8 mouse cellular contexts compared by ENCODE assay signal in the genomic region with DNA sequence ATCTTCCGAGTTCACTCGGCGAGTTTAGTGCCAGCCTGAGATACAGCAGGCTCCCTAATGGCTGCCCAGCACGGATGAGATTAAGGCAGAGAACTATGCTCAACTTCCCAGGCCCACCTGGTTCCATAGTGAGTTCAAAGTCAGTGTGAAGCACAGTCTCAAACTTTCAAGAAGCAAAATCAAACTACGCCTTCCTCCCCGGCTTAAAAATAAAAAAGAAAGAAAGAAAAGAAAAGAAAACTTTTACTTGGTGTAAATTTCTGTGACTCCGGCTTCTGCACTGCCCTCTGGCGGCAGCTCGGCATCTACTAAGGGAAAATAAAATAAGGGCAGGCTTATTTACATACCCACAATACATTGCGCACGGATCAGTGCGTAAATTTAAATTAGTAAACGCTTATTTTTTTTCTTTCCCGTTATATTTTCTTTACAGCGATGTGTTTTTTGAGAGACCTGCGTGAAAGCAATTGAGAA. TPM values are rescaled to one million over a fixed set of nuclear protein-coding genes. Genes with fewer than 3 reads are reported as not detected.
A peak's percentile ranks its signal among the peaks of the same experiment; 100 is the strongest.
DNase-seq lines count a peak whose midpoint lies in the region; ATAC-seq and TF ChIP-seq lines count a peak whose summit lies in the region.

No protein-coding gene starts in this region.

- no peak for ATAC-seq in Patski
- peak; percentile 52 for ATAC-seq in hindbrain, embryonic 13.5 days (ENCODE audit: low FRiP score)

- H3K9me3 ChIP-seq in hindbrain, embryonic 13.5 days = no peaks in the 10 kb centered on the region

- POLR2A ChIA-PET in Patski (lab: Charles Lee) = interaction anchor here (0.5 to 0.9 kb wide), 2 partner anchors 21 to 27 kb away, joined by 3 read pairs; no protein-coding TSS in a partner anchor

- TF ChIP-seq CTCF in Patski (IDR thresholded peaks at IDR 0.05) = peak; percentile 73

- H3K4me1 ChIP-seq in hindbrain, embryonic 13.5 days (replicated peaks) = peaks cover 5% of the 10 kb centered on the region; the same call in 1 of the 2 replicates

- peak; percentile 65 for DNase-seq in Patski (ENCODE audit: low read depth, low spot score)
- DNase-seq in cerebellum, adult 9-11 months = peak; percentile 72
- peak; percentile 50 to 77 for DNase-seq in frontal cortex, postnatal 14 days (ENCODE audit: low spot score in 2 of 2)
- peak; percentile 49 to 89 for DNase-seq in layer of hippocampus, postnatal 25 days (ENCODE audit: extremely low spot score in 1 of 2, low spot score in 1 of 2)
- DNase-seq in lung, postnatal 25 days (ENCODE audit: low spot score) = peak; percentile 89
- peak; percentile 80 for DNase-seq in retina, adult 2 months (ENCODE audit: low read depth, low spot score)
- peak; percentile 88 for DNase-seq in thymus, postnatal 25 days

- H3K36me3 ChIP-seq in hindbrain, embryonic 13.5 days = no peaks in the 10 kb centered on the region

- peak overlapping the region; percentile 28 for H3K4me3 ChIP-seq in hindbrain, embryonic 13.5 days

- 3% methylated on average over 16 of the region's 16 CpGs for WGBS in hindbrain, embryonic 13.5 days

- CTCF ChIA-PET in Patski (lab: Charles Lee) = interaction anchor here (0.8 to 2.5 kb wide), 11 partner anchors 10 to 45 kb away, joined by 3 to 13 read pairs (median 4); no protein-coding TSS in a partner anchor

- no peaks in the 10 kb centered on the region for H3K27me3 ChIP-seq in Patski
- no peaks in the 10 kb centered on the region for H3K27me3 ChIP-seq in hindbrain, embryonic 13.5 days

- H3K27ac ChIP-seq in hindbrain, embryonic 13.5 days = peak overlapping the region; percentile 77

- in situ Hi-C loops in Patski (cut with MboI; ENCODE audit: low pct_unique_long_range_greater_than_20kb) = no loop called here

- peak overlapping the region; percentile 67 for H3K9ac ChIP-seq in hindbrain, embryonic 13.5 days

- H3K4me2 ChIP-seq in hindbrain, embryonic 13.5 days = peak overlapping the region; percentile 40

RNA-seq across cellular contexts. Expression of a gene that starts 7.0 kb away (rescaled TPM):
- 26.4 TPM for polyA plus RNA-seq in Patski (2021)
- 14.6 and 16.5 TPM in 2 replicates for polyA plus RNA-seq in hindbrain, embryonic 13.5 days (2015; fragmentation: Nextera tagmentation; extraction: Ambion mirVana)
- total RNA-seq in layer of hippocampus, postnatal 25 days (2021) = under 1 TPM; 0.47 TPM

RNA-seq across cellular contexts. Expression of a gene that starts 33.4 kb away (rescaled TPM):
- polyA plus RNA-seq in Patski (2021) = 289 TPM
- polyA plus RNA-seq in hindbrain, embryonic 13.5 days (2015; fragmentation: Nextera tagmentation; extraction: Ambion mirVana) = 576 and 608 TPM in 2 replicates
- total RNA-seq in layer of hippocampus, postnatal 25 days (2021) = 100 to 1,000 TPM; 437 to 521 TPM

RNA-seq across cellular contexts. Expression of a gene that starts 55.7 kb away (rescaled TPM):
- 9.7 TPM for polyA plus RNA-seq in Patski (2021)
- 16.2 and 16.6 TPM in 2 replicates for polyA plus RNA-seq in hindbrain, embryonic 13.5 days (2015; fragmentation: Nextera tagmentation; extraction: Ambion mirVana)
- 10 to 100 TPM; 10.9 to 11.9 TPM for total RNA-seq in layer of hippocampus, postnatal 25 days (2021)
